Mouse (Mus musculus): ENCODE data around the gene Mpl.

DNA sequence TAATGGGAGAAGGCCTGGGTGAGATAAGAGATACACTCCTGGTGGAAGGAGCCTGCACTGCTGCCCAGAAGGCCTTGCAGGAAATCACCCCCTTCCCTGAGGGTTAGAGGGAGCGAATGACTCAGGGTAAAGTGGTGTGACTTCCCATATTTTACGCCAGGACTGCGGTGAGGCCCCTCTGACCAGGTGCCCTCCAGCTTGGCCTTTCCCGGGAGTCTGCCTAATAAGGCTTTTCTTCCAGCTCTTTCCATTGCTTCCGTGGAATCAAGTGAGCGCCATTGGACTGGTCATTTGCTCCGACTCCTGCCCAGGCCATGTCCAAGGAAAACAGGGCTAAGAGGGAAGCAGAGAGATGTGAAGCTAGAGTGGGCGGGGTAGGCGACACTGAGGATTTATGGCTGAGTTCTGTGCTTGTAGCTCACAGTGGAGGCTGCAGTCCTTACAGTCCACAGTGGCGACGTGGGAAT is 8.4 kb upstream of the Mpl start:
- TF ChIP-seq POLR2A (IDR thresholded peaks at IDR 0.05; ENCODE audit: borderline replicate concordance, low read depth, low read length) (no peak), CTCF (IDR thresholded peaks at IDR 0.05; ENCODE audit: low read depth, low read length) (no peak)

All from bone marrow macrophage, adult 2 months (primary cell).